Mouse (Mus musculus) layer of hippocampus, postnatal 10 days (tissue): ENCODE data around the gene Lkaaear1. TPM values are rescaled to one million over a fixed set of nuclear protein-coding genes. Genes with fewer than 3 reads are reported as not detected.

Source experiments
- DNase-seq, 2 experiments: peaks; one replicate each; pipeline ENCODE4 v3.0.0; 2021; ENCODE audit warnings: low spot score in 2 of 2
- long read RNA-seq: library from polyadenylated mRNA; stranded (forward); transcript quantifications from one replicate; pipeline ENCODE4 v2.0.0, GENCODE M21; 2023
- total RNA-seq, 2 experiments: library from RNA; stranded (reverse); gene quantifications; 2 replicates each; pipeline ENCODE4 v1.2.3; 2021

Gene Lkaaear1
- total RNA-seq: not detected
- long read RNA-seq: 0 reads

DNA sequence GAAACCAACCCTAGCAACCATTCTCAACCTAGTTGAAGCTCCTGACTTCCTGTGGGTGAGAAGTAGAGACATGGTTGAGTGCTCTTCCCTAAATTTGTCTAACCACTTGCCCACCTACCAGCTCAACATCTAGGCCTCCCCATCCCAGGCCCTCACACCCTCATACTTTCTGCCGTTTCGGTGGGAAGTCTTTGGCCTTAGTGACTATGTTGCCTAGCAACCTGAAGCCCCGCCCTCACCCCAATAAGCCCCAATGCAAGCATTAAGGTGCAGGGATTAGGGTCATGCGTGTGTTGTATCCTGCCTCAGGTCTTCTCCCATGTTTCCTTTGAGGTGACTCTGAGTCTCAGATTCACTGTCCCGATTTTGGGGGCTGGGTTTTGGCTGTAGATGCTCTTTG lies at the start of gene Lkaaear1:
Gene Lkaaear1, minus strand, starts transcription at position 202 of the 400 bp plus-strand sequence.
- DNase-seq: no peak

DNA sequence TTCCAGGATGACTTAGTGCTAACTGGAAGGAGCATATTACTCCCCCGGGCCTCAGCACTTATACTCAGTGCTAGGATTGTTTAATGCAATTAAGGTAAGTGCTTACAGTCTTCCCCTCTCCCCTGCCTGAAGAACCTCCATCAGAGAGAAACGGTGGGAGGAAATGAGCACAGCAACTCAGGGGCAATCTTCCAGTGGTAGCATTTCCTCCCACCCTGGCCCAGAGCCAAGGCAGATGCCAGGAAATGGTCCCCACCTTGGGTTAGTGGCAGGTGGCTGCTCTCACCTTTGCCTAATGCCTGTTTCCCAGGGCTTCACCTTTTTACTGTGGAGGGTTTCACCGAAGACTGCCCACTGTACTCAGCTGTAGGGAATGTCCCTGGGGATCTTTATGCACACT lies 31.8 kb upstream of the Lkaaear1 start:
- DNase-seq: no peak

DNA sequence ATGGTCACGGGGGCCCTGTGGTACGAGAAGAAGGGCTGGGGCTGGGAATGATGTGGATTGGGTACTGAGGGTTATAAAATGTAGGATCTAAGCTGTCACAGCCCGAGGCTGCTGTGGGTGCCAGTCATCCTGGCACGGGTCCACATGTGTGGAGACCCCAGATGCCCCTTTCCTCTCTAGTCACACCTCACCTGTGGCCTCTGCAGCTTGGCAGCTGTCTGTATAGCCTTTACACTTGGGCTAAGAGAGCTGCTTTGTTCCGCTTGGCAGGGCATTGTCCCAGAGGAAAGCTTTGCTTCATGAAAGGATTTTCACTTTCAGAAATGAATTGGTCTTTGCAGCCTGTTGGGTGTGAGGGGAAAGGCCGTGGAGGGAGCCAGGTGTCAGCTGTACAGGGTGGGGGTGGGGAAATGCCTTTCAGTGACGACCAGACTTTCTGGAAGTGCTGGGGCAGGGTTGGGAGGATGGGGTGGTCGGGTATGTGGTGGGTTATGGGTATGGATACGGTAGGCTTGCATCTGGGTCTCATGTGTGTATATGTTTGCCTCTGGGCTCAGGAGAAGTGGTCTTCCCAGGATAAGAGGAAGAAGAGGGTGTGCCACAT lies 29.5 kb upstream of the Lkaaear1 start:
- no peak for DNase-seq

DNA sequence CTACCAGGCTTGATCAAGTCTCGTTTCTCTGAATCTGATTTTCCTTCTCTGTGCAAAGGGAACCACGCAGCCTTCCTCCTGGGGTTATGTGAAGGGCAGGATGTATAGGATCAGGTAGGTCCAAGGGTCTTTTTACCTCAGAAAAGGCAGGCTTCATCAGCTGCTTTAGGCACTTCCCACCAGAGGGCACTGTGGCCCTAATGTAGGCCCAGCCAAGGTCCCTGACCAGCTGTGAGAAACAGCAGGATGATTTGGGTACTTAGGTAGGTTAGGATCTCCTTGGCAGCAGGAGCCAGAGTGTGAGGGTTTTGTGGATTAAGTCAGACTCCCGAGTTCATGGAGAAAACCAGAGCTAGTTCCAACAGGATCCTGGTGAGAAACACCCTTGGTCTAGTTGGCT lies 24.0 kb upstream of the Lkaaear1 start:
- DNase-seq: peak; percentile 57 to 63

DNA sequence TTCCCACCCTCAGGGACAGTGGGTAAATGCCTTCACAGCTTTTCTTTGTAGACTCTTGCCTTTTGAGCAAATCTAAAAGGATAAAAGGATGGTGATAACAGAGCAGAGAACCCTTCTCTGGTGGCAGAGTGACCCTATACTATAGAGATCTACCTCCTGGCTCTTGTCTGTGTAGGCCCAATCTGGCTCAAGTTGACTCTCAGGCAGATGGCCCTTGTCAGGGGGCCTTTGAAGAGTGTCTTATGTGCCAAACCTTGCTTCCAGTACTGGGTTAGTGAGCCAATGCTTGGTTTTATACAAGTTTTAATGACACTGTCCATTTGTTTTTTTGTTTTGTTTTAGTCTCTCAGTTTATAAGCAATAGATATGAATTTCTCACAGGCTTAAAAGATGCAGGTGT lies 23.0 kb upstream of the Lkaaear1 start:
- no peak for DNase-seq

DNA sequence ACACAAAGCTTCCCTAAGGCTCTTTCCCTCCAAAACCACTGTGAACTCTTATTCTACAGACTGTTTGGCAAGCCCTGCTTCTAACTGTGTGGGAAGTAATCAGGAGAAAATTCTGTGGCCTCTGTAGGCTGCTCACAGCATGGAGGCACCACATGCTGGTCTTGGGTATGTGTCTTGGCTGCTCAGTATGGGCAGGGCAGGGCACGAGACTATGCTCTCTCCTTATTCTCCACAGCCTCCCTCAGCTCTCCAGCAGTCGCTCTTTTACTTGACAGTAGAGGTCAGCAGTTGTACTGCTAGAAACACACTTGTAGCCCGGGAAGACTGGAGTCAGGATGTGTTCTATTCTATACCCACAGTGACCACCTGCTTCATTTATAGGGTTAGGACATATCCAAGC lies 21.8 kb upstream of the Lkaaear1 start:
- no peak for DNase-seq

DNA sequence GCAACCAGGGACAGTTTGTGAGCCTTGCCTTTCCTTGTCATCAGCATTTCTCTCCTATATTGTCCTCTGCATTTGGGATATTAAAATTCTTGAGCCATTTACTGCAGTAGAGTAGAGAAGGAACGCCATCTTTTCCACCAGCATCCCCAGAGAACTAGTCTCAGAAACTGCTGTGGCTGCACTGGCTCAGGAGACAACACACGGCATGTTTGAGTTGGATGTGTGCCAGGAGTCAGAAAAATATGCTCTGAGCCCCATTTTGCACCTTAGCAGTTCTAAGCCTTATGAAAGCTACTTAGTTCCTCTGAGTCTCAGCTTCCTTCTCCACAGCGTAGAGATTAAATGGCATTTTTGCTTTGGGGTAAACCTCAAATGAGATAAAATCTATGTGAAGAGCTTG lies 18.7 kb upstream of the Lkaaear1 start:
- DNase-seq: no peak

DNA sequence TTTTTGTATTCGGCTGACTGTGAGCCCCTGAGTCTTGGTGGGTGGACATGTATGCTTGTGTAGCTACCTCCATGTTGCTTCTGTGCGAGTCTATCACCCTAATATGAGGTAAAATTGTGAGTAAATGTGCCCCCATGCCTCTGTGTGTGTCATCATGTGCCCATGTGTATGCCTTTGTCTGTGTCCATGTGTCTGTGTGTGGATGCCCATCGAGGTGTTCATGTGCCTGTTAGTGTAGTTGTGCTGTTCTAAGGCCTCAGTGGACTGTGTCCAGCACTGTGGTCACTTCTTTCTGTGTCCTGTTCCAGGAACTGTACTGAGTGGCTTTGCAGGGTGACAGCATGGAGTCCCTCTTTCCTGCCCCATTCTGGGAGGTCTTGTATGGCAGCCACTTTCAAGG lies 17.1 kb upstream of the Lkaaear1 start:
- DNase-seq: no peak

DNA sequence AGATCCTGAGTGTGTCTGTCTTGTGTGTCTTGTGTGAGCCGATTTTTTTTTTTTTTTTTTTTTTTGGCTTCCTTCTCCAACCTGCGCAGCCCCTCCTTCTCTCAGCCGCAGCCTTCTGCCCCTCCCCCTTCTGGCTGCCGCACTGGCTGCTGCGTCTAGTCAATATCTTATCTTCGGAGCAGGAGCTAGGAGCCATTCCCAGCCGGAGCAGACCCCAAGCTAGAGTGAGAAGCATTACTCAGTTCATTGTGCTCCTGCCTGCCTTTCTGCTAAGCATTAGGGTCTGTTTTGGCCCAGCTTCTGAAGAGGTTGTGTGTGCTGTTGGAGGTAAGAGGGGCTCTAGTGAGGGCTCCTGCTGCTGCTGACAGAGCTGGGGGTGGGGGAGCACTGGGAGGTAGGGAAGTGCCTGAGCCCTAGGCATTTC lies 16.7 kb upstream of the Lkaaear1 start, which contains the start of gene Oprl1:
Gene Oprl1, plus strand, starts transcription at position 114 of the 424 bp plus-strand sequence.
- DNase-seq: peak; percentile 57 to 64

DNA sequence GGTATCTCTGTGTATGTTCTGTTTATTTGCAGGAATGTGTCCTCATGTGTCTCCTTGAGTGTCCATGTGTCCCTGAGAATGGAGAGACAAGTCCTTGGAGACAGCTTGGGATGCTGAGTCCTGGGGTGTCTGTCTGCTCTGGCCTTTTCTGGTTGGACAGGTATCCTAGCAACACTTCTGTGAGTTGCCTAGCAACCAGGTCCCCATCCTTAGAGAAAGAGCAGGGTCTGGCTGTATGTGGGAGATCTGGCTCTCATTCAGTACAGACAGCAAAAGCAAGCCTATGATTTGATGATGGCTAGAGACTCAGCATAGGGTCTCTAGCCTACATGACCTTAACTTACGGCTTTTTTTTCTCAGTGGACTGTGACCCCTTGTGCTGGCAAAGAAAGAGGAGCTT lies 15.5 kb upstream of the Lkaaear1 start:
- no peak for DNase-seq

DNA sequence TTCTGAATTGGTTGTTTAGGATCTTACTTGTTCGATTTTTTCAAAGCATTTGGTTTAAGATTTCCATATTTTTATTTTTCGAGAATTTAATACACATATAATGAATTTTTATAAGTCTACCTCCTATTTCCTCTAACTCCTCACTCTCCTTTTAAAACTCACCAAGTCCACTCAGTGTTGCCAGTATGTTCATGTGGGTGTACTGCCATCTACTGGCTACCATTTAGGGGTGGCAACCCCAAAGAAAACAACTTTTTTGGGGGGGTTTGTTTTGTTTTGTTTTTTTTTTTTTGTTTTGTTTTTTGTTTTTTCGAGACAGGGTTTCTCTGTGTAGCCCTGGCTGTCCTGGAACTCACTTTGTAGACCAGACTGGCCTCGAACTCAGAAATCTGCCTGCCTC lies 8.4 kb upstream of the Lkaaear1 start:
- no peak for DNase-seq

DNA sequence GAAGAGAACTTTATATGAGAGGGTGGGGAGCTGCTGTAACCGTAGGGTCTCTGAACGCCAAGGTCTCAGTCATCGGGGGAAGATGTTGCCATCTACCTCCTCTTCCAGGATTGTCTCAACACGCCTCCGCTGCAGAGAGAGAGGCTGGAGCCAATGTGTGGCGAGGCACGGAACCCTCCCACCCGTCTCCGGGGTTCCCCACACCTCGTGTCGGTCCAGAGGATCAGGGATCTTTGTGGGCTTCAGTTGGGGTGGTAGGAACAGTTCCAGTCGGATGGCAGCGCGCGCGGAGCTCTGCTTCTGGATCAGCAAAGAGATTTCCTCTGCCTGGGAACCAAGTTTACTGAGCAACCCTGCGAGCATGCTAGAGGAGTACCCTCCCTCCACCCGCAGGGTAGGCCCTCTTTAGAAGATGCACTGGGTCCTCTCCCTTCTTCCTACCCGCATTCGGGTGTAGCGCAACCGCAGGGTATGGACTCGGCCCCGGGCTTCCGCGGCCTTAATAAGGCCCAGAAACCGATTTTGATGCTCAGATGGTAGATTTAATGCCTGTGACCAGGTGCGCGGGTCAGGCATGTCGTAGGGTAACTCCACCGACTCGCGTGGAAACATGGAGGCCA lies 1.3 kb downstream of the Lkaaear1 start:
- DNase-seq: peak; percentile 2 to 8

DNA sequence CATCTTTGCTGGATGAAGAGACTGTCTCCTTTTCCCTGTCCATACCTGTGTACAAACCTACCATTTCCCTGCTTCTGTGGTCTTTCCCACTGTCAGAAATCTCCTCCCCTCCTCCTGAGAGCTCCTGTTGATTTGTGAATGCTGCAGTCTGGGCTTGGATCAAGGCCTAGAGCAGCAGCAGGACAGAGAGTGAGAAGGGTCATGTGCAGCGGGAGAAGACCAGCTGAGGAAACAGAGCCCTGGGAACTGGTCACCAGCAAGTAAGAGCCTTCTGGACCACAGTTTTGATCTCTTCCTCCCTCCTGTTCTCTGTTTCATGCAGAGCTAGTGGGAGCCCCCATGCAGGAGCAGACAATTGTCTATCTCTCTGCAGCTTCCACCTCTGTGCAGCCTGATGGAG lies 2.5 kb downstream of the Lkaaear1 start:
- DNase-seq: peak; percentile 3 to 7

DNA sequence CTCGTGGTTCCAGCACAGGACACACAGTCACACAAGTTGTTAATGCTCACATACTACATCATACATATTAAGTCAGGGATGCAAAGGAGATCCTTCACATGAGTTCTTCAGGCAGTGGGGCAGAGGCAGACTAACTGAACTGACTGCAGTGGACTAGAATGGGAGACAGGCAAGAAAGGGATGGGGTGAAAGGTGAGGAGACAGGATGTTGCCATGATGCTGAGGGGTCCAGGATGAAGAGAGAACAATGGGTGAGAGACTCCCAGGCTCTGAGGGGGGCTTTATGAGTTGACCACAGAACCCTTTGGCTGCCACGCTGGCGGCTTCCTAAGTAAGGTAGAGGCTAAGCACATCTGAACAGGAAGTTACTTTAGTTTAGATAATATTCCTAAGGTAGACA lies 3.7 kb downstream of the Lkaaear1 start:
- peak; percentile 2 to 7 for DNase-seq

DNA sequence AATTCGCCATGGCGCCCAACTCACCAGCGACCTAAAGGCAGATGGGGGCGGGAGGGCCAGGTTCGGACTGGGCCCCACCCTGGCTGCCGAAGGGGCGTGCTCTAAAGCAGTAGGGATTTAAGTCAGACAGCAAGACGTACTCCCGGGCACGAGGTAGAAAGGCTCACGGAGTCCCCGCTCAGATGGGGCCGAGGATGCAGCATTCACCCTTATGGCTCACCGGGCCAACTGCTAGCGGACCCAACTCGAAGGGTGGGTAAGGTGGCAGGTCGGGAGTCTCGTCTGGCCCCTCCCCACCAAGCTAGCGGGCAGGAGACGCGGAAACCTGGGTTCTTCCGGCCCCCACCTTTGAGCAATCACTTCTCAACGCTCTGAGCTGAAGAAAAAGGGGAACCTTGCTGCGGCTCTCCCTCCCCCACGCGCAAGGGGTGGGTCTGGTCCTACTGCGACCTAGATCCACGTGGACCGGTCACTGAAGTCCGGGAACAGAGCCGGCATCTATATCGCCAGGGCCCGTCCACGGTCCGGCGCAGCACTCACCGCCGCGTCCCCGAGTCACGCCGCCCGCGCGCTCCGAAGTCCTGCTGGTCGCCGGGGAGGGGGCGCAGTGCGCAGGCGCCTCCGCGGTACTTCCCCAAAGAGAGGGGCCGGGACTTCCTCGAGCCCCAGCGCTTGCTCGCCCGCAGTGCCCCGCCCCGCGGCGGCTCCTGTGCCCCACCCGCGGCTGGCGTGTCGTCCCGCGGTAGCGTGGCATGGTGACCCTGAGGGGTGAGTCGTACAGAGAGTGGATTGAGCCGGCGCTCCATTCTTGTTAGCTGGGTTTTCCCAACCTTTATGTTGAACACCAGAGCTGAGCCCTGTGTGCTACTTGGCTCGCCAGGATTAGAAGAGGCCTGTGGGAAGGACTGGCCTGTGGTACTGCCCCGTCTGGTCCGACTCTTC lies 4.6 kb downstream of the Lkaaear1 start, which contains the start of gene Rgs19:
Gene Rgs19, minus strand, starts transcription at position 639 of the 942 bp plus-strand sequence.
- peak; percentile 72 to 84 for DNase-seq

DNA sequence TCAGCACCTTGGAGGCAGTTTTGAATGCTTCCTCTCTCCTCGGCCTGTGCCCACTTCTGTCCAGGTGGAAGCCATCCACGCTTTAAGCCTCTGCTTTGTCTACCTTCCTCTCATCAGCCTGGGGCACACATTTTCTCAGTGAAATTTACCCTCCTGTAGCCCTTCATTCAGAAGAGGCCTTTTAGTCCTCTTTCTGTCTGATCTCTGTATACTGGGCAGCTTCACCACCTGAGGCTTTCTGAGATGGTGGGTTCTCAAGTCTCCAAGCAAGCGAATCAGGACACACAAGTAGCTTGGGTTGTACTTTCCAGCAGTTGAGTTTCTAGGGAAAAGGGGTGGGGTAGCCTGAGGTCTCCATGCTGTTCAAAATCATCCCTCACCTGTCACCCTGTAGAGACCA lies 5.9 kb downstream of the Lkaaear1 start:
- peak in 1 of 2 experiments; percentile 8 for DNase-seq

DNA sequence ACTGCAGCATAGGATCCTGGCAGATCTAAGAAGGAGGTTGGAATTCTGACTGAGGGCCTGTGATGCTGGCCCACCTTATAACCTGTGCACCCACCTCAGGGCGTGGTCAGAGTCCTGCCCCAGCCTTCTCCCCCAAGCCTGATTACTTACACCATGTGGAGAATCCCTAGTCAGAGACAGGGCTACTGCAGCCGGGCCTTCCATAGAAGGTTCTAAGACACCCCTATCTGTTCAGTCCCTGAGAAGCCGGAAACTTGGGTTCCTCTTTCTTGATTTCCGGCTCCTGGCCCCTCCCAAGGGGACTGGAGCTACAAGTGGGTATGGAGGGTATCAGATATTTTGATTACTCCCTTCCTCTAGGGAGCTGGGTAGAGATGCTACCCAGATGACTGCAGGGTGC lies 6.7 kb downstream of the Lkaaear1 start:
- peak in 1 of 2 experiments; percentile 9 for DNase-seq

DNA sequence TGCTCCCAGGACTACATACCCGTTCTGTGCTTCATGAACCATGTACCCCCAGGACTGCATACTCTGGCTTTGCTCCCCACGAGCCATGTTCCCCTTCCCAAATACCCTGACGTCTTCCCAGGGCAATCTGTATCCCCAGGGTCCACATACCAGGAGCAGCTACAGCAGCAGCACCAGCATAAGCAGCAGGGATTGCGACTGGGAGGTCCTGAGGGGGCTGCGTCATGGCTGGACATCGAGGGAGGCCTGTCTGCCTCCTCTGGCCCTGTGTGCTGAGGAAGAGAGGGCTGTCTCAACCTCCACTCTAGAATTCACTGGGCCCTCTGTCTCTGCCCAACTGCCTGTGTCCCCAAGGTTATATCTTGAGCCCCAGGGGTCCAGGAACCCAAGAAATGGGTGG lies 7.2 kb downstream of the Lkaaear1 start:
- no peak for DNase-seq

DNA sequence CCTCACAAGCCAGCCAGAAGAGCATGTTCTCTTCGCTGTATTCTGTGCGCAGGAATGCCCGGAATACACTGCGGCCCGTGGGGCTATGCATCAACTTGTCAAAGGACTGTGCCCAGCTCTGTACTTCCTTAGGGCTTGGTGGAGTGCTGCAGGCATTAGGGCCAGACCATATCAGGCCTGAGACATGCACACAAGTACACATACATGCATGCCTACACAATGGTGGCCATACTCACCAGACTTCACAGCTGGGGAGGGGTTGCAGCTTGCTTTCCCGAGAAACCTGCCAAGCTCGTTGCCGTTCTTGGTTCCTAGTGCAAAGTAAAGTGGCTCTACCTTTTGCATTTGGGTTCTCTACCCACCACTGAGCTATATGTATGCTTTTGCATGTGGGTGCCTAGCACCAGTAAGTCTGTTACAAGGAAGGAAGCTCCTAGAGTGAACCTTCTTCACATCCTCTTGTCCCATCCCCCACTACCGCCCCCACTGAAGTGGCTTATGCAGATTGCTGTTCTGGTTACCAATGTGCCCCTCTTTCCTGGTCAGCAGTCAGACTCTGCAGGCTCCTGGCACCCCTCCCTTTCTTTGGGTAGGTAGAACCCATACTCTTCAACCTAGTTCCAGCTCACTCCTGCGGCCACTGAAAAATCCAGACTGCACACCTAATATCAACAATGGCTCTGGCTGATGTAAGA lies 8.6 kb downstream of the Lkaaear1 start:
- no peak for DNase-seq

DNA sequence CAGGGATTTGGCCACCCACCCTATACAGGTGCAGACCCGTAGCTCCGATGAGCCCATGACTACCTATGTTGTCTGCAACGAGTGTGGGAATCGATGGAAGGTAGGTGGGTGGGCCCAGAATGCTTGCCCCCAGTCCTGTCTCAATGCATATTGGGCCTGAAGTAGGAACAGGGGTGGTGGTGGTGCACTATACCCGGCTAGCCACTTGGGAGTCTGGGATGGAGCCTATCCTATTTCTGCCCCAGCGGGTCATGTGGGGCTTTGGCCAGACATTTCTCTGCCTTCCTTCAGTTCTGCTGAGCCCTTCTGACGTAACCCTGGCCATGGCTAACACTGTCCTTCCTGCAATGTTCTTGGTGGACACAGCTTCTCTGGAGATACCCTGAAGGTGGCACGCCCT lies 10.7 kb downstream of the Lkaaear1 start:
- no peak for DNase-seq

DNA sequence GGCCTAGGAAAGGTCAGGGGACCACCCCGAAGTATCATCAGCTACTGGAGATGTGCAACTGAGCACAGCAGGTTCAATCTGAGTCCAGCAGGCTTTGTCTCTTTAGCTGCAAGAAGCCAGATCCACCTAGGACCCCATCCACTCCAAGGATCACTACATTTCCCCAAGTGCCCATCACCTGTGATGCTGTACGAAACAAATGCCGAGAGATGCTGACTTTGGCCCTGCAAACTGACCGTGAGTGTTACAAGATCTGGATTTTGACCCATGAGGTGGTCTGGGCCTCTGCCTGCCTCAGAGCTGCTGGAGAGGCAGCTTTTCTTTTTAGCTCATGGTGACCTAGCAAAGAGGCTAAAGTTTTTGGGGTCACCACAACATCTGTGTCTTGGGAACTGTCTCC lies 12.6 kb downstream of the Lkaaear1 start:
- DNase-seq: no peak
